Mouse (Mus musculus) CD4-positive, CD25-positive, alpha-beta regulatory T cell (primary cell): ENCODE measurements around the gene Nap1l4. TPM values are rescaled to one million over a fixed set of nuclear protein-coding genes. Genes with fewer than 3 reads are reported as not detected.

ENCODE experiments used
- polyA plus RNA-seq: library from polyadenylated mRNA; unstranded; fragments of 100-300 nt; shearing (Covaris generic); gene quantifications from one replicate; pipeline ENCODE4 v1.2.1, GENCODE M21; 2017

Nap1l4 gene
- 299 TPM for polyA plus RNA-seq

GRCm38 (mm10) chr7:143548976-143549457, at the start of gene Nap1l4:
Gene Nap1l4 (minus strand): TSS chr7:143549106.

DNA sequence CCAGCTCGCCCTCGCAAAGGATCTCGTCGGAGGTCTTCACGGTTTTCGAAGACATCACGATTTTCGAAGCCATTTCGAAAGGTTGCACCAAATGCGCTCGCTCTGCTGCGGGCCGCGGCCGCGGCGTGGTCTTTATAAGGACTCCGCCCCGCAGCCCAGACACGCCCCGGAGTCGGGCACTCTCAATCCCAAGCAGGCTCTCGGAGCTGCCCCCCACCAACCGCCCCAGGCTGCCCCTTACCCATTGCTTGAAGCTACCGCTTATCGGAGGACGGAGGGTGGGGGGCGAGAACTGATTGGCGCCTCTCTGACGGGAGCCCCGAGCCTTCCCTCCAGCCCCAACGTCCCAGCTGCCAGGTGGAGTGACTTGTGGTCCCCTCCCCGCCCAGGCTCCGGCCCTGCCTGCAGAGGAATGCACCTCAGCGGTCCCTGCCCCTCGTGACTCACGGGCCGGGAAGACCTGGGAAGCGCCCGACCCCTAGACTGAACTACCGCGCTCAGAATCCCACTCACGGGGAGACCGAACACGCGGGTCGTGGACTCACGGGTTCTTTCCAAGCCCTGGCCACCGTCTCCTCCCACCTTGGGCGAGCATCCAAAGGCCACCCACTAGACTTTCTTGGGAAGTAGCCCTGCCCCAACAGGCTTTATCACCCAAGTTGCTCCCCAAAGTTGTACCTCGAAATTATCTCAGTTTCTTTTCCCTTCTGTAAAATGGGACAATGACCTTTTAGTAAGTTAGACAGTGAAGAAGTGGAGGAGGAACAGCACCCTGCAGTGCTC, 46.3 kb downstream of the Nap1l4 start, which contains the start of gene Phlda2:
Phlda2 (minus strand) TSS at position 733 of the 783 bp plus-strand sequence.

DNA sequence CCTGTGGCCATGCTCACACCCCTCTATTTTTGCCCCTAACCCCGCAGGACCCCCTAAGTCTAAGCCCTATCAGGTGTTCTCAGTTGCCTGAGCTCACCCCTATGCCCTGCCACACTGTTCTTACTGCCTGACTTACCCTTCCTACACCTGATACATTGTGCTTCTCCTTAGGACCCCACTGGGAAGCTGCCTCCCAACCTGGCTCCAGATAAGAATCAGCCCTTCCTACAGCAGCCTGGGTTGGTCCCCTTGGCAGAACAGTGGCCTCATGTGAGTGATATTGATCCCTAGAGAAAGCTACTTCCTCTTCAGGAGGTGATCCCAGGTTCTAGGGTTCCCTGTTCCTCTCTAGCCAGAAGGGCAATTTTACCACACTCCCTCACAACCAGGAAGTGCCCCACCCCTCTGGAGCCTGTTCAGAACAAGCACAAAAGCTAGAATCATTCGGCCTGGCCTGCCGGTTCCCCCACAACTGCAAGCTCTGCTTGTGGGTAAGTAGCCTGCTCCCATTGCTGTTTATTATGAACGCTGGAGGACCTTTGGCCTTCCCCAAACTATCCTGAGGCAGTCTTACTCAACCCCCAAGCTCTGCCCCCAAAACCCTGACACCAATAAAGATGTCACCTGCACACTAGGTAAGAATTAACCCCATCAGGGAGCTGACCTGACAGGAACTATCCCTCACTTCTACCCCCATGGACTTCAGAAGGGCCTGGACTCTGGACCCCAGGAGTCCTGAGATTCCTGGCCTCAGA, 75.4 kb downstream of the Nap1l4 start, which contains the start of gene Slc22a18:
Slc22a18 (plus strand) TSS at position 390 of the 755 bp plus-strand sequence.

Other genes with a start within 250 kb of the Nap1l4 start
- gene Cdkn1c, start 88.1 kb downstream of the Nap1l4 start, polyA plus RNA-seq, result 7.4 TPM
- gene Slc22a18, start 75.4 kb downstream of the Nap1l4 start, polyA plus RNA-seq, result 0.51 TPM
- not detected for gene Phlda2, start 46.0 kb downstream of the Nap1l4 start, polyA plus RNA-seq
- gene Cars, start 51.0 kb upstream of the Nap1l4 start, polyA plus RNA-seq, result 48.2 TPM
- 24.0 TPM for gene Tnfrsf26, start 79.6 kb upstream of the Nap1l4 start, polyA plus RNA-seq
- 22.3 TPM for gene Tnfrsf22, start 100.6 kb upstream of the Nap1l4 start, polyA plus RNA-seq
- 2.5 TPM for gene Tnfrsf23, start 136.8 kb upstream of the Nap1l4 start, polyA plus RNA-seq
- 21.2 TPM for gene Osbpl5, start 207.9 kb upstream of the Nap1l4 start, polyA plus RNA-seq
- not detected for gene Mrgprg, start 217.9 kb upstream of the Nap1l4 start, polyA plus RNA-seq
- gene Mrgpre, start 235.4 kb upstream of the Nap1l4 start, polyA plus RNA-seq, result 7.4 TPM